Mouse (Mus musculus) activated CD4-positive, CD25-positive, alpha-beta regulatory T cell (primary cell): ENCODE data around the gene Thop1. TPM values are rescaled to one million over a fixed set of nuclear protein-coding genes. Genes with fewer than 3 reads are reported as not detected.

ENCODE experiments used
- polyA plus RNA-seq, 2 experiments: library from polyadenylated mRNA; unstranded; fragments of 100-300 nt; shearing (Covaris generic); gene quantifications; one replicate each; pipeline ENCODE4 v1.2.1; 2017

The Thop1 gene
- polyA plus RNA-seq: 1 to 10 TPM; 6.0 to 8.7 TPM

DNA sequence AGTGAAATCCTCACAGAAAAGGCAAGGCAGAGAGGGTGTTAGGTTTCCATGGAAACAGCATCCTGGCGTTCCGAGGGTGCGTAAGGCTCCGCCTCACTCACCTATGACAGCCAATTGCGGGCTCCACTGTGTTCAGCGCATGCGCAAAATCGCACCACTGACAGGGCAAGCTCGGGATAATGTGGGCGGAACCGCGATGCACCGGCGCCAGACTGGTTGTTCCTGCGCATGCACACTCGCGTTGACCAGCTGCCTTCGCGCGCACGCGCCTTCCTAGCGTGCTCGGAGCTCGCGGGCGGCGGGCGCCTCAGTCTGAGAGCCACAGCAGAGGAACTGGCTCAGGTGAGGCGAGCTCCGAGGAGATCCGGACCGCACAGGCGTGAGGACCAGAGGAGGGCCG, at the start of gene Thop1:
Gene Thop1, plus strand, starts transcription at position 200 of the 400 bp plus-strand sequence.

GRCm38 (mm10) chr10:81025639-81026275, 44.1 kb upstream of the Thop1 start, which contains the start of gene Diras1:
Gene Diras1, minus strand, starts transcription at chr10:81025662.

DNA sequence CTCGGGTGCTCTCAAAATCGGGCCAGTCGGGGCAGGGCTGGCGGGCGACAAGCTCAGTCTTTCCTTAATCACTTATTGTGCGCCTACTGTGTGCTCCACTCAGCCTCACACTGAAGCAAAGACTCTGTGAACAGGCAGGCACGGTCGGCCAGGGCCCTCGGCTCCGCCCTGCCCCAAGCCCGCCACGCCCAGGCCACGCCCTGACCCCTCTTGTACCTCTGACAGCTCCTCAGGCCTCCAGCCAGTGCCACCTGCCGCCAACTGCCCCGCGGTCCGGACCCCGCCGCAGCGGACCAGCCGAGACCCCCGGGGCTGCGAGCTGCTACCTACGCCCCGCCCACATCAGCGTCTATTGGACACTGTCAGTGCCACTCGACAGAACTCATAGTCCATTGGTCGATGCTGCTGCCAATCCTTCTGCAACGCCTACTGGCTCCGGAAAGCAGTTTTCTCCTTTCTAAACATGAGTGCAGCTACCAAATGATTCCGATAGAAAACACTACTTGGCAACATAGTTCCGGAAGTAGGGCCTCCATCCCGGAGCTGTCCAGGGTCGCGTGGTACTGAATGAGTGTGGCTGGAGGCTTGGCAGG, 32.8 kb upstream of the Thop1 start, which contains the start of gene Slc39a3:
Gene Slc39a3, minus strand, starts transcription at position 439 of the 593 bp plus-strand sequence.

GRCm38 (mm10) chr10:81059603-81060543, 10.0 kb upstream of the Thop1 start, which contains the start of gene Sgta:
Gene Sgta, minus strand, starts transcription at chr10:81060181.

DNA sequence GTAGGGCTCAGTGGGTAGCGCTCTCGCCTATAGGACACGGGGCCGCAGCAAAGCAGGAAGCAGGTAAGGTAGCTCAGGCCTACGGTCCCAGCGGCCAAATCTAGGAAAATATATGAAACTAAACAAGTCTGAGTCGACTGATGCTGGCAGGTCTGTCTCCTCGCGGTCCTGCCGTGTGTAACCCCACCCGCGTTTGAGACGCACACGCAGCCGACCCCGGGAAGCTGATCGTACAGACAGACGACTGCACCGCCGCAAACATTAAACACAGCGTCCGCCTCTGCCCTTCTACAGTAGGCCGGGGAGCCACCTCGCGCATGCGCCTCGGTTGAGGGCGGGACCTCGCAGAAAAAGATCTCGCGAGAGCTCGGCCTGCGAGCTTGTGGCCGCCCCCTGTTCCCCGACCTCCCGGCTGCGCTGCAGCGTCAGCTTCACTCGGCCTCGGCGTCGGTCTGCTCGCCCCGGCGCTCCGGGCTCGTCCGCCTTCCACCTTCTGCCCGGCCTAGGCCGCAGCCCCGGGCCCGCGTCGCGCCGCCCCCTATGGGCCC, 35.8 kb downstream of the Thop1 start, which contains the start of gene Map2k2:
Gene Map2k2, plus strand, starts transcription at position 351 of the 548 bp plus-strand sequence.

Other genes starting within 250 kb of the Thop1 start
- gene Oaz1, start 243.4 kb upstream of the Thop1 start, polyA plus RNA-seq: 1,000 to 10,000 TPM; 2,247 to 2,345 TPM
- under 1 TPM in 1 of 2 experiments, not detected in 1; 0.21 TPM for gene Lingo3, start 226.0 kb upstream of the Thop1 start, polyA plus RNA-seq
- 100 to 1,000 TPM; 151 to 243 TPM for gene Lsm7, start 214.8 kb upstream of the Thop1 start, polyA plus RNA-seq
- 10 to 100 TPM; 20.9 to 29.3 TPM for gene Sppl2b, start 214.8 kb upstream of the Thop1 start, polyA plus RNA-seq
- gene Tmprss9, start 198.2 kb upstream of the Thop1 start, polyA plus RNA-seq: under 1 TPM in 1 of 2 experiments, not detected in 1; 0.05 TPM
- gene Timm13, start 169.1 kb upstream of the Thop1 start, polyA plus RNA-seq: 100 to 1,000 TPM; 213 to 220 TPM
- gene Lmnb2, start 151.8 kb upstream of the Thop1 start, polyA plus RNA-seq: 10 to 100 TPM in 1 of 2 experiments, 1 to 10 TPM in 1; 7.6 to 12.9 TPM
- 10 to 100 TPM; 40.6 to 80.6 TPM for gene Gadd45b, start 140.0 kb upstream of the Thop1 start, polyA plus RNA-seq
- gene Gng7, start 55.1 kb upstream of the Thop1 start, polyA plus RNA-seq: under 1 TPM in 1 of 2 experiments, not detected in 1; 0.28 TPM
- gene Diras1, start 44.4 kb upstream of the Thop1 start, polyA plus RNA-seq: under 1 TPM in 1 of 2 experiments, not detected in 1; 0.54 TPM
- gene Slc39a3, start 32.6 kb upstream of the Thop1 start, polyA plus RNA-seq: 10 to 100 TPM; 13.9 to 14.7 TPM
- 10 to 100 TPM; 79.3 to 94.4 TPM for gene Sgta, start 9.9 kb upstream of the Thop1 start, polyA plus RNA-seq
- under 1 TPM in 1 of 2 experiments, not detected in 1; 0.22 TPM for gene Creb3l3, start 28.8 kb downstream of the Thop1 start, polyA plus RNA-seq
- gene Map2k2, start 35.9 kb downstream of the Thop1 start, polyA plus RNA-seq: 100 to 1,000 TPM; 162 to 191 TPM
- gene Zbtb7a, start 65.2 kb downstream of the Thop1 start, polyA plus RNA-seq: 10 to 100 TPM; 69.4 to 76.2 TPM
- 10 to 100 TPM; 42.8 to 50.1 TPM for gene Pias4, start 97.9 kb downstream of the Thop1 start, polyA plus RNA-seq
- 100 to 1,000 TPM; 640 to 647 TPM for gene Eef2, start 106.6 kb downstream of the Thop1 start, polyA plus RNA-seq
- 100 to 1,000 TPM in 1 of 2 experiments, 10 to 100 TPM in 1; 95.7 to 104 TPM for gene Dapk3, start 113.0 kb downstream of the Thop1 start, polyA plus RNA-seq
- not detected for gene 4930442H23Rik, start 113.8 kb downstream of the Thop1 start, polyA plus RNA-seq
- gene Nmrk2, start 132.0 kb downstream of the Thop1 start, polyA plus RNA-seq: under 1 TPM; 0.19 to 0.47 TPM
- 1 to 10 TPM; 5.7 to 5.8 TPM for gene Atcay, start 160.8 kb downstream of the Thop1 start, polyA plus RNA-seq
- 1 to 10 TPM; 3.9 to 5.0 TPM for gene Zfr2, start 163.1 kb downstream of the Thop1 start, polyA plus RNA-seq
- 100 to 1,000 TPM in 1 of 2 experiments, 10 to 100 TPM in 1; 63.7 to 239 TPM for gene Matk, start 182.9 kb downstream of the Thop1 start, polyA plus RNA-seq
- 100 to 1,000 TPM; 153 to 154 TPM for gene Mrpl54, start 196.9 kb downstream of the Thop1 start, polyA plus RNA-seq
- 10 to 100 TPM; 33.8 to 50.0 TPM for gene Apba3, start 196.9 kb downstream of the Thop1 start, polyA plus RNA-seq
- 10 to 100 TPM in 1 of 2 experiments, 1 to 10 TPM in 1; 9.8 to 36.0 TPM for gene Tjp3, start 221.5 kb downstream of the Thop1 start, polyA plus RNA-seq
- gene Pip5k1c, start 222.9 kb downstream of the Thop1 start, polyA plus RNA-seq: 10 to 100 TPM; 67.4 to 88.0 TPM